Mouse (Mus musculus) frontal cortex, postnatal 14 days (tissue): ENCODE measurements around the gene Ceacam18.
A peak's percentile ranks its signal among the peaks of the same experiment; 100 is the strongest.

Source experiments
- DNase-seq, 2 experiments: peaks; one replicate each; pipeline ENCODE4 v3.0.0; 2022; ENCODE audit warnings: low spot score in 2 of 2

The Ceacam18 gene

GRCm38 (mm10) chr7:43634500-43634899 lies at the start of gene Ceacam18:
Gene Ceacam18, plus strand, starts transcription at chr7:43634707.
- no peak for DNase-seq

- DNase-seq: no peak
These were observed 49.7 kb upstream of the Ceacam18 start for GRCm38 (mm10) chr7:43584790-43585189.

GRCm38 (mm10) chr7:43601884-43602283 lies 32.6 kb upstream of the Ceacam18 start:
- DNase-seq: no peak

GRCm38 (mm10) chr7:43606896-43607742 lies 27.4 kb upstream of the Ceacam18 start, which contains the start of gene Zfp819:
Gene Zfp819, plus strand, starts transcription at chr7:43607169.
- peak; percentile 53 for DNase-seq

DNA sequence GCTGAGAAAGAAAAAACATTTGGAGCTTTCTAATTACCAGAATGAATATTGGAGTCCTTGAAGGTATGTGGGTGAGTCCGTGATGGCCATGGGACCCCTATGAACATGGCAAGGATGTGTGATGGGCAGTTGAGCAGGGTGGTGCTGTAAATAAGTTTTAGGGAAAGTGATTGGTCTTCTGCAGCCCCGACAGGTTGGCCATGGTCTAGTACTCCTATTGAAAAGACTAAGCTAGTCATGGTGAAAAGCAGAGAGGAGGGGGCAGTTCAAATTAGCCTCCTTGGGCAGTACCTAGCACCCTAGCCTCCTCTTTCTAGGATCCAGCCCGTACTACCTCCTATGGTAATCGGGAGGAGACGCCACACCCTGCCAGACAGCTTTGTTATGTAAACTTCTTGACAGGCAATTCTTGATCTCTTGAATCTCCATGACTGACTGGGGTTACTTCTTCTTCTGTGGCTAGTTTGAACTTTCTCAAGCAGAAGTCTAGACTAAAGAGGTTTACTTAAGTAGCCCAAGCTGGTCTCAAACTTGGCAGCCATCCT lies 26.7 kb upstream of the Ceacam18 start:
- no peak for DNase-seq

DNA sequence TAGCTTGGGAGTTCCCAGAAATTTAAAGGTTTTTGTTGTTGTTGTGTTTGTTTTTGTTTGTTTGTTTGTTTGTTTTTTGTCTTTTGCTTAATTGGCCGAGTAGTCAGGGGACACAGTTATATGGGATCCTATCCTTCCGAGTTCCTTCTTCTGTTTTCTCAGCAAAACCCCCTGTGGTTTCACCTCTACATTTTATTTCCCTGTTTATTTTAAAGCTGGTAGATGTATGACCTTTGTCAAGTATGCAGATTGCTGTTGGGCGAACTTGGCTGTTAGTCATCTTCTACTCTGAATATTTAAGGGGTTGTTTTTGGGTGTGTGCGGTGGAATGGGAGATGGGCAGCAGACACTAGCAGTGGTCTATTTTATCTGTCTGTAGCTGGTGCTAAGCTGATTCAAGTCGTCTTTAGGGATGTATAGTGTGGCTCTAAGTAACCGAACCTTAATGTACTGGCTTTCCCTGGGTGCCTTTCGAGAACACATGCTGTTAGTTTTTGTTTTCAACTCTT lies 26.1 kb upstream of the Ceacam18 start:
- DNase-seq: no peak

GRCm38 (mm10) chr7:43613816-43614551 lies 20.5 kb upstream of the Ceacam18 start:
- DNase-seq: no peak

DNA sequence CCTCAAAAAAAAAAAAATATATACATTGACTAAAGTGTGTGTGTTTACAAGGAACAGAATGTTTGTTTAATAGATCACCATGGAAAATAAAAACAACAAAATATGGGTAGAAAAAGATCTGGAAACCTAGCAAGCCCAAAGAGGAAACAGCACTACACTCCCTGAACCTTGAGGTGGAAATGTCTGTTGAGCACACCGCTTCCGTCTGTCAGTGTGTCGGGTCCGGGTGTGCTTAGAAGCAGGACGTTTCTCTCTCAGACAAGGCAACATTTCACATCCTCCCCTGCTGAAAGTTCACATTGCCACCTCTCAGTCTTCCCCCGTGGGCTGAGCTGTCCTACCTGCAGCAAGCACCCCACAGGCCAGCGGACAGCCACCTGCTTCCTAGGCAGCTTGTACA lies 11.6 kb upstream of the Ceacam18 start:
- DNase-seq: no peak

GRCm38 (mm10) chr7:43623819-43624218 lies 10.7 kb upstream of the Ceacam18 start:
- no peak for DNase-seq

- no peak for DNase-seq
These were observed 9.4 kb upstream of the Ceacam18 start for GRCm38 (mm10) chr7:43625065-43625464.

GRCm38 (mm10) chr7:43625794-43626422 lies 8.6 kb upstream of the Ceacam18 start:
- no peak for DNase-seq

GRCm38 (mm10) chr7:43633940-43634339 lies 567 bp upstream of the Ceacam18 start:
- DNase-seq: no peak

DNA sequence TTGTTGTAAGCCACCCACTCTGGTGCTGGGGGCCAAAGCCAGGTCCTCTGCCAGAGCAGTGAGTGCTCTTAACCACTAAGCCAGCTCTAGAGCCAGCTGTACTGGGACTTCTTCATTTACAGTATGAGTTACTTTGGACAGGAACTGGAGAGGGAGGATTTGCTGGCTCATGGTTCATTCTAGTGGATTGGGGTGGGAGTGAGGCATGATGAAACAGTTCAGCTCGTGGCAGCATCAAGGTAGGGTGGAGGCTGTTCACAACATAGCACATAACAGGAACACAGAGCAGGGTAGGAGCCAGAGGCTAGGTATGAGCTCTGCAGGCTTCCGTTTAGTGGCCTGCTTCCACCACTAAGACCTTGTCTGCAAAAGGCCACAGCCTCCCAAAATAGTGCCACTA lies 1.7 kb downstream of the Ceacam18 start:
- DNase-seq: no peak

GRCm38 (mm10) chr7:43637118-43637517 lies 2.6 kb downstream of the Ceacam18 start:
- DNase-seq: no peak

DNA sequence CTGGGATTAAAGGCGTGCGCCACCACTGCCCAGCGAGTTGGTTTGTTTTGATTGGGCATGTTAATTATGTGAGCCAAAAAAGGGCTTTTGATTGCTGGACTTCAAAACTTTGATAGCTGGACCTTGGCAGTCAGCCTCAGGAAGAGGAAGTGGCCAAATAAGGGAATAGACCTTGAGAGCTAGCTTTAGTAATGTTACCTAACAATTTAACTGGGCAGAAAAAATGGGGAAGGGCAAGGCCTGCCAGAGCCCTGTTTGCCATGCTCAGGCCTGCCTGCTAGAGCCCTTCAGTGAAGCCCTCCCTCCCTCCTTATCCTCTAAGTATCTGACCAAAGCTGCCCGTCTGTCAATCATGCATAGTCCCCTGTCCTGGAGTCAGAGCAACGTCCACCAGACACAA lies 8.1 kb downstream of the Ceacam18 start:
- no peak for DNase-seq

GRCm38 (mm10) chr7:43643046-43643652 lies 8.6 kb downstream of the Ceacam18 start:
- no peak for DNase-seq

DNA sequence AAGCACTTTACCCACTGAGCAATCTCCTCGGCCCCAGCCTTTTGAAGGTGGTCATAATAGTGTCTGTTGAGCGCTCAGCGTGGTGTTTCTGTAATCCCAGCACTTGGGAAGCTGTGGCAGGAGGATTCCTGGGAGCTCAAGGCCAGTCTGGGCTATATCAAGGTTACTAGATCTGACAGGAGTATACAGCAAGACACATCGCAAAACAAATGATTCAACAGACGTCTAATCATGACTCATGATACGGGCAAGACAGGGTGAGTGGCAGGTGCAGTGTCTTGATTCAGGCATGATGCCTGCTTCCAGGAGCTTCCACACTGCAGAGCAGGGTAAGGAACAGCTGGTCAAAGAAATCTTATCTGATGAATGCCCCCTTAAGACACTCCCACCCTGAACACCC lies 18.2 kb downstream of the Ceacam18 start:
- DNase-seq: no peak

DNA sequence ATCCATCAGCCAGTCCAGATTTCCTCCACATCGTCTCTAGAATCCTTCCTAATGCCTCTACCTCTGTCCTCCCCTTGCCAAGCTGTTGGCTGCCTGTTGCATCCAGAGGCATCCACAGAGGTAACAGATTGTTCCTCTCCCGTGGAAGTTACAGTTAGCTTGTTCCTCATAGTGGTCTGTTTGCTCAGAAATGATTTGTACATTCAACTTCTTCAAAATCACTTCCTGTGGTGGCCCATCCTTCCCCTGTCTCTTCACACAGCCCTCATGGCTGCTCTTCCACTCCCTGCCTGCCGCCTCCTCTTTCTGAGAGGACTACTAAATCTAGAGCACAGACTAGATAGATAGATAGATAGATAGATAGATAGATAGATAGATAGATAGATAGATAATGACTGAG lies 20.0 kb downstream of the Ceacam18 start:
- DNase-seq: no peak

- DNase-seq: no peak
These were observed 21.7 kb downstream of the Ceacam18 start for GRCm38 (mm10) chr7:43656232-43656631.

GRCm38 (mm10) chr7:43660002-43660401 lies 25.5 kb downstream of the Ceacam18 start, which contains the start of gene Siglece:
Gene Siglece, minus strand, starts transcription at chr7:43660161.
- no peak for DNase-seq

GRCm38 (mm10) chr7:43662804-43663203 lies 28.3 kb downstream of the Ceacam18 start:
- no peak for DNase-seq
